Mouse (Mus musculus) liver, postnatal 0 days (tissue): Measurements from ENCODE around the gene Tfap2e.

ENCODE experiments used
- CTCF ChIP-seq: sonication (generic); IDR thresholded peaks from 2 replicates; pipeline ENCODE4 v1.5.1; 2016; ENCODE audit warnings: antibody characterized with exemption, low read depth
- EP300 ChIP-seq: IDR thresholded peaks from 2 replicates; pipeline ENCODE4 v1.6.1; 2016; ENCODE audit warnings: antibody characterized with exemption, low read depth, mild to moderate bottlenecking

GRCm38 (mm10) chr4:126677054-126678003 lies 58.7 kb downstream of the Tfap2e start, which contains the start of gene Psmb2:
- TF ChIP-seq CTCF (no peak), EP300 (peak; percentile 87)
